Mouse (Mus musculus): ENCODE measurements around the gene Slc38a3. TPM values are rescaled to one million over a fixed set of nuclear protein-coding genes. Genes with fewer than 3 reads are reported as not detected.

The Slc38a3 gene
- total RNA-seq, 2 experiments from 2014 or later: 48.6 to 53.3 TPM

- DNase-seq: no peak
- intact Hi-C loops (cut with DNase I): no loop called here
Observed at GRCm38 (mm10) chr9:107605041-107605661, 64.2 kb downstream of the Slc38a3 start.

DNA sequence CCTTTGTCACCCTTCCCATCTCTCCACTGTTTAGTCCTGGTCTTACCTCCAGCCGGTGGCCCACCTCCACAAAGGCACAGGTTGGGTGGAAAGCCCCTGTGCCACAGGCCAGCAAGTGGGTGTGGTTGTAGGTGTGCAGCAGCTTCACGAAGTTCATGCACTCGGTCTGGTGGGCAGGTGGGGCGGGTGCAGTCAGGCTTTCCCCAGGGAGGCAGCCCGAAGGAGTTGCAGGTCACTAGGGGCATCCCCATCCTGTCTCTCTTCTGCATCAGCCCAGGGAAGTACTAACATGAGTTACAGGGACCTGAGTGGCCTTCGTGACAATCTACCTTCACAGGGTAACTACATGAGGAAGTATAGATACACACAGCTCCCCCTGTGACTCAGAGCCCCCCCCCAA, 66.1 kb downstream of the Slc38a3 start:
- intact Hi-C loops (cut with DNase I): loop anchor here (2.0 kb wide), 1 partner anchor 24 kb away; no protein-coding TSS in a partner anchor

GRCm38 (mm10) chr9:107602068-107602648, 67.2 kb downstream of the Slc38a3 start:
- intact Hi-C loops (cut with DNase I): loop anchor here (1.0 to 2.0 kb wide), 2 partner anchors 25 to 42 kb away; no protein-coding TSS in a partner anchor

More for the DNA sequence above, 66.1 kb downstream of the Slc38a3 start:
- no peak for DNase-seq

GRCm38 (mm10) chr9:107601275-107601674, 68.1 kb downstream of the Slc38a3 start:
- intact Hi-C loops (cut with DNase I): no loop called here

More at GRCm38 (mm10) chr9:107602068-107602648, 67.2 kb downstream of the Slc38a3 start:
- DNase-seq: peak; percentile 93 to 98

DNA sequence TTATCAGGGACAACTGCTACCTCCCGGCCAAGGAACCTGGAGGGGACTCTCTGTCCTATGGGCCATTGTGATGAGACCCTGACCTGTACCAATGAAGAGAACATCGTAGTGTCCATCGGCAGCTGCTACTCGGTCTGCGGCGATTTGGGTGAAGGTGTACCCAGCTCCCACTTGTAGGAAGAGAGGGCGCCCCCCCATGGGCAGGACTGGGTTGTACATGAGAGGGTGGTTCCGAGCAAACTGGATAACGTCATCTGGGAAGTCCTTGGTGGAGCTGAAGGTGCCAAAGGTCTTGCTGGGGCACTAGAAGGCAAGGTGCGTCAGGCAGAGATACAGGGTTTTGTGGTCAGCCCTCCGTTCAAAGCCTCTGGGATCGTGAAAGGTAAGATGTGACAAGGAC, 68.6 kb downstream of the Slc38a3 start:
- intact Hi-C loops (cut with DNase I): no loop called here
- no peak for DNase-seq

More at GRCm38 (mm10) chr9:107601275-107601674, 68.1 kb downstream of the Slc38a3 start:
- DNase-seq: no peak

Other genes starting within 250 kb of the Slc38a3 start
- 10 to 100 TPM; 23.1 to 23.7 TPM for gene Tmem115, start 135.6 kb downstream of the Slc38a3 start, total RNA-seq (2021)
- 1 to 10 TPM; 3.4 to 4.9 TPM for gene Cyb561d2, start 127.3 kb downstream of the Slc38a3 start, total RNA-seq (2021)
- gene Nprl2, start 127.3 kb downstream of the Slc38a3 start, total RNA-seq (2021): 10 to 100 TPM; 13.6 to 17.1 TPM
- not detected for gene Zmynd10, start 122.2 kb downstream of the Slc38a3 start, total RNA-seq (2021)
- 10 to 100 TPM; 23.6 to 24.5 TPM for gene Rassf1, start 118.0 kb downstream of the Slc38a3 start, total RNA-seq (2021)
- 10 to 100 TPM; 27.5 to 27.9 TPM for gene Tusc2, start 106.3 kb downstream of the Slc38a3 start, total RNA-seq (2021)
- gene Hyal2, start 101.6 kb downstream of the Slc38a3 start, total RNA-seq (2021): 10 to 100 TPM; 35.8 to 43.1 TPM
- gene Hyal1, start 92.6 kb downstream of the Slc38a3 start, total RNA-seq (2021): 1 to 10 TPM; 3.9 to 5.2 TPM
- 10 to 100 TPM; 15.5 to 16.6 TPM for gene Naa80, start 90.6 kb downstream of the Slc38a3 start, total RNA-seq (2021)
- gene Hyal3, start 88.7 kb downstream of the Slc38a3 start, total RNA-seq (2021): under 1 TPM; 0.31 to 0.49 TPM
- 10 to 100 TPM; 36.7 to 47.1 TPM for gene Ifrd2, start 81.9 kb downstream of the Slc38a3 start, total RNA-seq (2021)
- 10 to 100 TPM; 11.3 to 12.1 TPM for gene Sema3b, start 60.3 kb downstream of the Slc38a3 start, total RNA-seq (2021)
- gene Gnai2, start 34.2 kb downstream of the Slc38a3 start, total RNA-seq (2021): 100 to 1,000 TPM; 318 to 327 TPM
- not detected for gene Gnat1, start 10.2 kb upstream of the Slc38a3 start, total RNA-seq (2021)
- 10 to 100 TPM; 17.7 to 18.0 TPM for gene Sema3f, start 40.9 kb upstream of the Slc38a3 start, total RNA-seq (2021)
- 10 to 100 TPM; 74.1 to 76.9 TPM for gene Rbm5, start 101.5 kb upstream of the Slc38a3 start, total RNA-seq (2021)
- 10 to 100 TPM; 33.1 to 35.1 TPM for gene Rbm6, start 203.7 kb upstream of the Slc38a3 start, total RNA-seq (2021)
- 10 to 100 TPM; 10.1 to 10.8 TPM for gene Mon1a, start 218.6 kb upstream of the Slc38a3 start, total RNA-seq (2021)
- gene Mst1r, start 237.3 kb upstream of the Slc38a3 start, total RNA-seq (2021): 1 to 10 TPM; 2.8 to 3.0 TPM